Mouse (Mus musculus) c-Kit-negative CD71-positive TER-119-positive erythroid progenitor cells, embryonic 14.5 days (primary cell): ENCODE data around the gene Poc1a.

Experiments used
- DNase-seq: peaks from one replicate; pipeline ENCODE4 v3.0.0-alpha.2; 2013; ENCODE audit warnings: low read depth, low spot score

Poc1a gene

DNA sequence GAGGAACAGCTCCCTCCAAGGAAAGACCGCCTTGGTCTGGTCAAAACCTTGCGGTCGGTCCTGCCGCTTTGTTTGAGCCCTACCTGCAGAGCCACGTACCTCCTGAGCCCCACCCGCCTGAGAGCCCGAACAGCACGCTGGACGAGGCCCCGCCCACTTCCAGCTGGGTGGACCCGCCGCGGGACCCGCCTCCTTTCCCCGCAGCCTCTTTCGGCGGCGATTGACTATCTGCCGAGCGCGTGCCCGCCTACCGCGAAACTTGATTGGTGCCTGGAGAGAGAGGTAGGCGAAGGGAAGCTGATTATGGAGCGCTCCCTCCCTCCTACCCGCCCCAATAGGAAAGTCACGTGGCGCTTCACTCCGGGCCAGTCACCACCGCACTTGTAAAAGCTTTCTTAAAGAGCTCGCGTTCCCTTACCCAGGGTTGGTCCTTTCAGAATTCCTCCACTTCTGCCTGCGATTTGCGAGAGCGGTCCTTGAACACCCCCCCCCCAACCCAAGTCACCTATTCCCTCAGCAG, 86.8 kb downstream of the Poc1a start:
- DNase-seq, result peak; percentile 88

DNA sequence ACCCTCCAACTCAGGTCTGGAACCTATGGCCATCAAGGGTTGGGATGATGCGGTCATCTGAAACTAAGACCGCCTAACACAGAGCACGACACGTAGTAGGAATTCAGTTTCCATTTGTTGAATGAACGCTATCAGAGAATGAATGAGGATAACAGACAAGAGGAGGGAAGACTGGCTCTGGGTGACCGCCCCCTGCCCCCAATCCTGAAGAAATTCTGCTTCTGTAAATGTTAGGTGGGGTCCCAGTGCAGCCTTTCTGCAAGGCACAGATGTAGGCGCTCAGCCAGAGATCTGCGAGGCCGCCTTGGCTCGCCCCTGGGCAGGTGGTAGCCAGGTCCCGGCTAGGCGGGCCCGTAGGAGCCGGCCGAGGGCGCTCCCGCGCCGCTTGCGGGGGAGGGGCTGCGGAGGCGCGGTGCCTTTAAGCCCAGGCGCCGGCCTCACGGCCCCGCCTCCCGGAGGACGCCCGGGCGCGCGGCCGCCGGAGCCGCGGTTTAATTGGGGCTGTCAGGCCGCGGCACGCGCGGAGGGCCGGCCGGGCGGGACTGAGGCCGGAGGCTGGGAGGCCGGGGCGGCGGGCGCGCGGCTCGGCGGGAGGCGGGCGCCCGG, 87.4 kb downstream of the Poc1a start, which contains the start of gene Dusp7:
TSS of gene Dusp7 (plus strand) at position 521 of the 606 bp plus-strand sequence.
- peak; percentile 39 for DNase-seq

DNA sequence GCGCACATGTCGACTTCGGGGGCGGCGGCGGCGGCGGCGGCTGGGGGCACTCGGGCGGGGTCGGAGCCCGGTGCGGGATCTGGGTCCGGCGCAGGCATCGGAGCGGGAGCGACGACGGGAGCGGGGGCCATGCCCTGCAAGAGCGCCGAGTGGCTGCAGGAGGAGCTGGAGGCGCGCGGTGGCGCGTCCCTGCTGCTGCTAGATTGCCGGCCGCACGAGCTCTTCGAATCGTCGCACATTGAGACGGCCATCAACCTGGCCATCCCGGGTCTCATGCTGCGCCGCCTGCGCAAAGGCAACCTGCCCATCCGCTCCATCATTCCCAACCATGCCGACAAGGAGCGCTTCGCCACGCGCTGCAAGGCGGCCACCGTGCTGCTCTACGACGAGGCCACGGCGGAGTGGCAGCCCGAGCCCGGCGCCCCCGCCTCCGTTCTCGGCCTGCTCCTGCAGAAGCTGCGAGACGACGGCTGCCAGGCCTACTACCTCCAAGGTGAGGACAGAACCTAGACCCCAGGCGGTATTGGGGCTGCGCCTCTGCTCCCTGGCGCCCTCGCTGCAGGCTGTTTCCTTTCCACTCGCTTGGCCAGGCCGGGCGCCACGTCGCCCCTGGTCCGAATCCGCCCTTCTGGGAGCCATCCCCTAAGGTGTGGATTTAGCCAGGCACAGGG, 88.1 kb downstream of the Poc1a start:
- DNase-seq, result no peak

GRCm38 (mm10) chr9:106369801-106370485, 89.1 kb downstream of the Poc1a start:
- DNase-seq, result no peak

DNA sequence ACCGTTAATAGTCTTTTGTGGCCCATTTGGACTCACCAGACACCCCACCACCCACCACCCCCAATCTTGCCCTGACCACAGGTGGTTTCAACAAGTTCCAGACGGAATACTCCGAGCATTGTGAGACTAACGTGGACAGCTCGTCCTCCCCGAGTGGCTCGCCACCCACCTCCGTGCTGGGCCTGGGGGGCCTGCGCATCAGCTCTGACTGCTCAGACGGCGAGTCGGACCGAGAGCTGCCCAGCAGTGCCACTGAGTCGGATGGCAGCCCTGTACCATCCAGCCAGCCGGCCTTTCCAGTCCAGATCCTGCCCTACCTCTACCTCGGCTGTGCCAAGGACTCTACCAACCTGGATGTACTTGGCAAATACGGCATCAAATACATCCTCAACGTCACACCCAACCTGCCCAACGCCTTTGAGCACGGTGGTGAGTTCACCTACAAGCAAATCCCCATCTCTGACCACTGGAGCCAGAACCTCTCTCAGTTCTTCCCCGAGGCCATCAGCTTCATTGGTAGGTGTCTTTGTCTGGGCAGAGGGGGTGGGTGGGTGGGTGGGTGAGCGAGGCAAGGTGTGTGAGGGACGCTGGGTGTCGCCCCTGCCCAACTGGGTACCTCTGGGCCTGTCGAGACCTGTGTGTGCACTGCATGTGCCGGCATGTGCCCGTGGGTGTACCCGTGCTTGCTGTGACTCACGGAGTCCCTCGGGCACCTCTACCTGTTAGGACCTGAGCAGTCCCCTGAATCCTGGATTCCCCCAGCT, 89.9 kb downstream of the Poc1a start:
- DNase-seq, result no peak

GRCm38 (mm10) chr9:106371384-106371671, 90.5 kb downstream of the Poc1a start:
- no peak for DNase-seq

GRCm38 (mm10) chr9:106371776-106372175, 90.9 kb downstream of the Poc1a start:
- no peak for DNase-seq

- no peak for DNase-seq
Observed at GRCm38 (mm10) chr9:106372431-106373412, 91.9 kb downstream of the Poc1a start.

DNA sequence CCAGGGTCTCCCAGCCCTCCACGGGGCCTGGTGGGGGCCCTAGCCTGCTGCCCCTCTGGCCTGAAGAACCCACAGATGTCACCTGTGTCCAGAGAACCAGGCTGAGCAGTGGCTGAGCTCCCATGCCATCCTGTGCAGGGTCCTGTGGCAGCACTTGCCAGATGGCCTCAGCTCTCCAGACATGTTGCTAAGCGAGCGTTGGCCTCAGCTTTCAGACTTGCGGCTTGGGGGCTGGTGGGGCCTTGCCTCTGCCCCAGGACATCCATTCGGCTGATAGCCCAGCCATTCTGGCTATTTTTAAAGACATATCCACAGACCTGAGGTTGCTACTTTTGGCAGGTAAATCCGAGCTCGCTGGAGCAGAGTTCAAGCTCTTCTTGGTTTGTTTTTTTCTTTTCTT, 93.1 kb downstream of the Poc1a start:
- no peak for DNase-seq

DNA sequence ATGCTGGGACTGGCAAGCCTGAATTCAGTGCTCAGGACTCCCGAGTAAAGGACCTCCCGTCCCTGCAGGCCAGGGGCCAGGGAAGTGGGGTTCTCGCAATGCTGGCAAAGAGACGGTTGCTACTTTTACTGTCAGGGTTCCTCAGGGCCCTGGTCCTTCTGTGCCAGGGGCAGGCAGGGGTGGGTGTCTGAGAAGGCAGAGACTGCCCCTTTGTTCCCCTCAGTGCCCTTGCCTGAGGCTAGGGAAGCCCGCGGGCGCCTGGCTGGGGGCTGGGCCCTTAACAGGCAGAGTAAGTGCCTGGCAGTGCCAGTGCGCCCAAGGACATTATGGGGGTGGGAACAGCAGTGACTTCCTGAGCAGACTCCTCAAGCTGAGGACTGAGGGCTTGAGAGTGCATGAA, 96.4 kb downstream of the Poc1a start:
- no peak for DNase-seq

DNA sequence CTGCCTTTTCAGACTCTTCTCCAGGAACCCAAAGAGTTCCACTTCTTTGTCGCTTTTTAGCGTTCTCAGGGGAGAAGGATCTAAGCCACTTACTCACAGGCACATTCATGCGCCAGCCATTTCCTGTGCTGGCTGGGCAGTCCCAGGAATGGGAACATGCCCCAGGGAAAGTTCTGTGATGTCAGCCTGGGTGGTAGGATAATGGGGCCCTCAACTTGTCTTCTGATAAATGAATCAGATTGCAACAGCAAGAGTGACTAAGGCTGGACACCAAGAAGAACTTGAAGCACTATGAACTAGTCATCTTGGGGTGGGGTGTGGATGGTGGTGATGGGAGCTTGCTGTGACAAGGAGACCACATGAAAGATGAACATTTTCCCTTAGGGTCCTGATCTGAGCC, 97.2 kb downstream of the Poc1a start:
- no peak for DNase-seq

GRCm38 (mm10) chr9:106378753-106379152, 97.9 kb downstream of the Poc1a start:
- no peak for DNase-seq

- no peak for DNase-seq
Observed at GRCm38 (mm10) chr9:106386181-106386864, 105.5 kb downstream of the Poc1a start.

- DNase-seq, result no peak
Observed at GRCm38 (mm10) chr9:106392828-106393527, 112.1 kb downstream of the Poc1a start.

GRCm38 (mm10) chr9:106393548-106393947, 112.7 kb downstream of the Poc1a start:
- no peak for DNase-seq

- no peak for DNase-seq
Observed at GRCm38 (mm10) chr9:106394649-106395602, 114.1 kb downstream of the Poc1a start.

DNA sequence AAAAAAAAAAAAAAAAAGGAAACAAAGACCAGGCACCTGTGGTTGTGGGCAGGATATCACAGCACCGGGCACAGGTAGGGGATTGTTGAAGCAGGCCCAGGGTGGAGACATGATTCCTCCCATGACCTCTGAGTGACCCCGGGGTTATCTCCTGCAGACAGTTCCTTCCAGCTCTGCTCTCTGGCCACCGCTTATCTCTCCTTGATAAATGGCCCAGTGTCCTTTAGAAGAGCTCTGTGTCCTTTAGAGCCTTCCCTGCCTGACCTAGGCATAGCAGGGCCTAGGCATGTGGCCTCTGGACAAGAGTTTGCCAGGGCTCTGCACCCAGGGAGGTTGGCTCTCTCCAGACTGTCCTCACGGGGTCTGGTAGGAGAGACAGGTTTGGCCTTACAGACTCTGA, 116.9 kb downstream of the Poc1a start:
- no peak for DNase-seq

DNA sequence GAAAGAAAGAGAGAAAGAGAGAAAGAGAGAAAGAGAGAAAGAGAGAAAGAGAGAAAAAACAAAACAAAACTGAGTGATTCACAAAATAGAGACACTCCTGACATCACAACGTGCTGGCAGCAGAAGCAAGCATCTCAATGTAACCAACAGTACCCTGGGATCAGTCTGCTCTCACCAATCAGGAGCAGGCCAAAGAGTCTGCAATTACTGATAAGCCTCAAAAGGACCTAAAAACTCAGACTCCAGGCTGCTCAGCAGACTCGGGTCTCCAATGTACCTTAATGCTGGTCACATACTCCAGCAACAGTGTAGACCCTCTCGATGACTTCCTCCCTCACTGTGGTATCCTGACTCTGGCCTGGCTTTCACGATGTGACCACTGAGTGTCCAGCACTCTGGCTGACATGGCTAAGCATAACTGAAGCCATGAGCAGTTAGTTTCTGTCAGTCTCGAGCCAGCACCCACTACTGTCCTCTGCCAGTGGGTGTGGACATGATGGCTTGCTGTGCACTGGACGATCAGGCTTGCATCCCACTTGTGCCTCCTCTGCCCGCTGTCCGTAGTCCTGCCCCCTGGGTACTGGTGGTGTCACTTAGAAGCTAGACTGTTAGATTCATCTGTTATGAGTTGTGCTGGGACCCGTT, 117.9 kb downstream of the Poc1a start:
- DNase-seq, result peak; percentile 53
